Mouse (Mus musculus) urinary bladder, postnatal 25 days (tissue): ENCODE data around the gene Tada2b.

ENCODE experiments used
- DNase-seq: peaks from one replicate; pipeline ENCODE4 v3.0.0; 2022; ENCODE audit warnings: low spot score

The Tada2b gene

DNA sequence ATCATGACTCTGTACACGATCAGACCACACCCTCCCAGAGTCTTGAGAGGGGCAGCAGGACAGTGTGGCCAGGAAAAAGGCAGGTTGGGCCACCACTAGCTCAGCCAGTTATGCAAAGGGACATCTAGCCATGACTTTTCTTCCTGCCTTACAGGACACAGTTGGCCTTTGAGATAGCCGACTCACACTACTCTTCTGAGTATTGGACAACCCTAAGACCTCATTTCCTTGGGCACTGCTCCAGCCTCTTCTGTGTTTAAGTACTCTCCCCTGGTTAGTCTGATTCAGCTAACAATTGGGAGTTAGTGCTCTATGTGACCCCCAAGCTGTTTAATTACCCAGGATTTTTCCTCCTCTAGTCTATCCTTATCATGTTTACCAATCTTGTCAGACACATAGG, 4.3 kb downstream of the Tada2b start:
- DNase-seq = no peak

DNA sequence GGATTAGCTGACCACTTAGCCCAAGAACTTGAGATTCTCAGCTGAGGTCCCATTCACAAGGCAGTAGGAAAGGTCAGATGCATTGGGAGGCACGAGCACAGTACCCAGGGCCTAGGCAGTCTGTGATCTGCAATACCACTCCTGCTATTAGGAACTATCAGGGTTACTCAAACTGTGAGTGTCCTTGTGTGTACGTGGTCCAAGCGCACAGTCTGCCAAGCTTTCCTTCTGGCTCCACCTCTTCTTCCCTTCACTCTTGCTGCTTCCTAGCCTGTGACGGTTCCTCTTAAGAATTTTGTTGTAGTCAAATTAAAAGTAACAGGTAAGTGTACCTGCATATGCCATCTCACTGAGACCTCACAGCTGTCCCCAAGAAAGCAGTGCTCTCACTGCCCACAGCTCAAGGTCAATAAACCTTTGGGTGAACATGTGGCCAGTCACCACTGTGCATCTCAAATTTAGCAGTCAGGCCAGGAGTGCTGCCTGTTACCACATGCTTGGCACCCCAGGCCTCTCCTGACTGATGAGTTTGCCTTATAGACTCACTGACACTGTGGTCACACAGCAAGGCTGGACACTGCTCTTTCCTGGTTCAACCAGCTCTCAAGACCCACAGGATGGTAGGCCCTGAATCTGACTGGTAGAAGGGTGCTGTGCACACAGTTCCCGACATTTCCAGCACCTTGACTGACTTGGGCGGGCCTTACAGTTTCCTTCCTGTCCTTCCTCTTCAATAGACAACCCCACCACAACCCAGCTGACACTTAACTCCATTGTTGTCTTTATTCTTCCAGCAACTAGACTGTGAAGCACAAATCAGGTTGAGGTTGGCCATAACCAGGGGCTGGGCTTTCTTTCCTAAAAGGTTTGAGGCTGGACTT, 5.3 kb downstream of the Tada2b start:
- no peak for DNase-seq

DNA sequence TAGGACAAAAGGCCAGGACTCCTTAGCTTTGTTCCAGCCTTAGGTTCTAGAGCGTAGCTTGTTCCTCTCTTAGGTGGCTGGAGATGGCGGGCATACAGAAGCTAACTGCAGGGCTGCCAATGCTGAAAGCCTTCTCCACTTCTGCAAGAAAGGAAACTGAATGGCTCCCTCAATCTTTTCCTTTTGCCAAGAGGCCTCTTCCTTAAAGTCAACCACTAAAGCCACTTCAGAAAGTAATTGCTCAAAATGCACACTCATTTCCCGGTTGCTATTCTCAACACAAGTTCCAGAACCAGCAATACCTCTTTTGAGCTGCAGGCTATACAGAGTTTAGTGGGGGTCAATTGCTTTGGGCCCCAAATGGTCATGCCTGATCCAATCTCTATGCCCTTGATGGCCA, 6.6 kb downstream of the Tada2b start:
- DNase-seq = no peak

DNA sequence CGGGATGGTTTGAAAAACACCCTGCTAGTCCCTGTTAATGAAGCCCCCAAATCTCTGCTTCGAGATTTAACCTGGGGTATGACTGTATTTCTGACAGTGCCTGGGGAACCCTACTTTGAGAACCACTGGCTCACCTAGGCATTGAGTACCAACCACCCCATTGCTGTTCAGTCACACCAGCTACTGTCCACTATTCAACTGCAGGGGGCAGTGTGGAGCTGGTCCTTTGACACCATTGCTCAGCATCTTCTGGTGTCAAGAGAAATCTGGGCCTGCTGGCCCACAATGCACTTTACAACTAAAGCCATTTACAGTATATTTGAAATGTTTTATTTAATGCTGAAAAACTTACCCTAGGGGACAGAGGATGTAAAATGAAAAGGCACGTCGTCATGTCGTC, 9.8 kb downstream of the Tada2b start:
- peak; percentile 58 for DNase-seq

DNA sequence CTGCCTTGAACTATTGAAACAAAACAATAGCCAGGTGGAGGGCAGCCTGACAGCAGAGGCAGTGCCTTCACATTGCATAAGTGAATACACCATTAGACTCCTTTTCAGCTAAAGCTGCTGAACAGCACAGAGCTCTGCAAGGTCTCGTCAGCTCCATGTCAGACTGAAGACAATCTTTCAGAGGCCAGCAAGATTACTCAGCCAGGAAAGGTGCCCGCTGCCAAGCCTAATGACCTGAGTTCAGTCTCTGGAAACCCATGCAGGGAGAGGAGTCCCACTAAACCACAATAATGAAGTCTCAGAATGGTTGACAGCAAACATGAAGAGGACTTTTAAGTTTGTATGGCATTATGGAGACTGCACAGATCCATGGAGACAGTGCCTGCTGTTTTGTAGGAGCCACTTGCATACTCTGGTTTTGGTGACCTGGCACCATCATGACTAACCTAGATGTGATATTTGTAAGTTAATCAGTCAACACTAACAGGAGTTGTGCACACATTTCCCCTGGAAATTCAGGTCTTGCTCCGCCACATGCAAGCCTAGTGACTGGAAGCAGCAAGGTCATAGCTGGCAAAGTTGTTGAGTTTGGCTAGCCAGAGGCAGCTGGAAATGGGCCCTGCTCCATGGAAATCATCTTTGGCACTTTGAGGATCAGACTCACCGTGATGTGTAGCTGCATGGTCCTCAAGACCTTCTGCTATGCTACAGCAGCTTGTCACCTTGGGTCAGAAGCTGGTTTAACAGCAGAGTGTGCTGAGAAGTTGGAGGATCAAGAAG, 11.0 kb downstream of the Tada2b start:
- no peak for DNase-seq

DNA sequence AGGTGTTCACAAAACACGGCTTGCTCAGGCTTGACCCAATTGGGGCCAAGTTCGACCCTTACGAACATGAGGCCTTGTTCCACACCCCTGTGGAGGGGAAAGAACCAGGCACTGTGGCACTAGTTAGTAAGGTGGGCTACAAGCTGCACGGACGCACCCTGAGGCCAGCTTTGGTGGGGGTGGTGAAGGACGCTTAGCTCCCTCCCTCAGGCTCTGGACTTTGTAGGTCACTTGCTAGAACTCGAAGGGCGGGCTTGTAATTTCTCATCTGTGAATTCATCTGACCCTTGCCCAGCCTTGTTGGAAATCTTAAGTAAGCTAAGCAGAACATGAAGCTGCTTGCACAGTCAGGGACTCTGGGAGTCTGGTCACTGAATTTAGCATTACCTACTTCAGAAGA, 12.9 kb downstream of the Tada2b start:
- DNase-seq = no peak

DNA sequence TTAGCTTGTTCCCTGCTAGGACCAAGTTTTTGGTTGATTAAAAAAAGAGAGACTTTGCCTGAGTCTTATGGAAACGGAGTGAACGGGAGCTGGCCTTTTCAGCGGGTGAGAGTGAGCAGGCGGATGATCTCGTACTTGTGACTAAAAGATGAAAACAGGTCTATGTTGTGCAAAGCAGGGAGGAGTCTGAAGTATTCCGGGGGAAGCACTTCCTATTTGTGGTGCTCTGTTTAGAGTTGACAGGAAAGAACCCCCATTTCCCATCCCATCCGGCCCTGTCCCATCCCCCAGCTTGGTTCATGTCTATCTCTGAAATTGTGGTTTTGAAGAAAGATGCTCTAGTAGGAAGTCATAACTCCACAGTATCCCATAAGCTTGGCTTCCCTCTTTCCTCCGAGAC, 18.2 kb downstream of the Tada2b start:
- DNase-seq = no peak

DNA sequence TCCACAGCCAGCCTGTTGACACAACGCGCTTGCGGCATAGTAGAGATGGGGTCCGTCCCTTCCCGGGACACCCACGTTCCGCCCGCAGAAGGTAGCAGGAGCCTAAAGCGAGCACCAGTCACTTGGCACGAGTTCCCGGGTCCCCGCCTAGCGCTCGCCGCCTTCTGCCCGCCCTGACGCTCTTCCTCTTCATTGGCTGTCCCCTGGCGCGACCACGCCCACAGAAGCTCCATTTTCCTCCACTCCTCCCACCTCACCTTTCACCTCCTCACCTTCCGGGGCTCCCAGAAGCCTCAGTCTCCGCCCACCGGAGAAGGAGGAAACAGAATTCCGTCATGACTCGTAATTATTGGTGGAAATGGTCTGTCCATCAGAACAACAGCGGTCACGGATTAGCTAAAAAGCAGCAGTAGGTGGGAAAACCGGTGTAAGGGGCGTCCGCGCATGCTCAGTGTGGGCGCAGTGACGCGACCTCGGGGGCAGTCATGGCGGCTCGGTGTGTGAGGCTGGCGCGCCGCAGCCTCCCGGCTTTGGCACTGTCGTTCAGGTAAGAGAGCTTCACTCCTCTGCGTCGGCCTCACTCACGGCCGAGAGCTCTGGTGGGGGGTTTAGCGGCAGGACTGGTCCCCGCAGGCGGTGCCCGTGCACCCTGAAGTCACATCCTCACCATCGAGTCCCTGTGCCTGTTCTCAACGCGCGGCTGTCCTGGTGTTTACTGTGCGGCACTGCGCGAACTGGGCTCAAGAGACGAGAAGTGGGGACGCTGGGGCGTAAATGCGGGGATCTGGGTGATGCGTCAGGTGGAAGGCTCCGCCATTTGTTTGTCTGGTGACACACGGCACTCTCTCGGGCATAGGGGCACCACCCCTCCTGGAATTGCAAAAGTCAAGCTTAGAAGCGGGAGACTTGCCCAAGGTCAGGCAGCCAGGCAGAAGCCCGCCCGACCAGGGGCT, 19.1 kb downstream of the Tada2b start, which contains the start of gene Grpel1:
TSS of gene Grpel1 (plus strand) at position 290 of the 953 bp plus-strand sequence.
- DNase-seq = peak; percentile 95

DNA sequence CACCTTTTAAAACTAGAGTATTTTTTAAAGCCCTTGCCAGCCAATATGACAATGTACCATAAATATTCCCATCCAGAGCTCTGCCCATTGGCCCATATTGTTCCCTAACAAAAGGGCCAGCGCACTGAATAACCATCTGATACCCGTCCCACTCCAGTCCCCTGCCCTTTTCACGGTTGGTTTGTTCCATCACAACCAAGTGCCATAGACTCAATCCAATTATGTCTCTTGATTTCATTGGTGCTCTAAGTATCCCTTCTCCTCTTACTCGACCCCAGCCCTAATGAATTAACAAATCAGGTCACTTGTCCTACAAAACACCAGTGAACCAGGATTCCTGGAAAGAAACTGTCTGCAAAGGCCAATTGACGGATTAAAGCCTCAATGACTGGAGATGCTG, 20.7 kb downstream of the Tada2b start:
- no peak for DNase-seq

DNA sequence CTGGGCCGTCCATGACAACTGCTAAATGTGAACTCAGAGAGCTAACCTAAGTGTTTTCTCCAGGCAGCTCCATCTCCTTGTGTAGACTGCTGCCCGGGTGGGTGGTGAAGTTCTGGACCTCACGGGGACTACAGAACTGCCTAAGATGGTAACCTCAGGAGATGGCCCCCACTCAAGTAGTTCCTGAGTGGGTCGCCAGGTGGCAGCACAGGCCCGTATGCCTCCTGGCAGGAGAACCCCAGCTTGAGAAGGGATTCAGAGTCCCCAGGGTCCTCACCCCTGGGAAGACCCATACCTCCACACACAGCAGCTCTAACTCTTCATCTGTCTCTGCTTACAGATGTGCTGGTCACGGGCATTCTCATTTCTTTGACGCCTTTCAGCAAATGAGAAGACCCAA, 21.3 kb downstream of the Tada2b start:
- peak; percentile 83 for DNase-seq

DNA sequence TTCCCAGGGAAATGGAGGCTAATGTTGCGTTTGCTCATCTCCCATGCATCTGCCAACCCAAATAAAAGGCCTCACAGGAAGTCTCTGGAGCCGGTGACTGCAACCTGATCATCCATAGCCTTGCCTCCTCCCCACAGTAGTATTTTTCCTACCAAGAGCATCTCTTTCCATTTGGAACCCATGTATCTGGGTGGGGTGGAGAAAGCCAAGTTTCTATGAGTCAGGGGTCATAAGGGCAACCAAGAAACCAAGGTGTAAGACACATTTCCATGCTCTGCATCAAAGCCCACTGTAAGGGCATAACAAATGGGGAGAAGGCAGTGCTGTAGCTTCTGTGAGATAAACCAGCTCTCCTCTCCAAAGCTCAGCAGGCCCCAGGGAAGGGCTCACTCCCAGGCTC, 22.9 kb downstream of the Tada2b start:
- no peak for DNase-seq

DNA sequence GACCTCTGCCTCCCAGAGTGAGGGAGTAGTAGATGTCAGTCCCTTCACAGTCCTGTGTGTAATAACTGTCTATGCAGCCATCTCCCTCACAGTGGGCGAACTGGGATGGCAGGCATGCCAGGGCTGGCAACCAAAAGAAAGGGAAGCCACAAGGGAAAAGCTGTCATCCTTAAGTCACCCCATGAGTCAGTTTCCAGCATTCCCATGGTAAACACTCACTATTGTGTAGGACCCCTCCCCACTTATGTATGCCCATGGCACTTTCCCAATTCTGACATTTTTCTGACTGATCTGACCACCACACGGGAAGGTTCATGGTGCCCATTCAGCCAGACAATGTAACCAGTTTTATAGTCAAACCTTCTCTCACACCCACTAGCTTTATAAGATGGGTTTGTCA, 23.4 kb downstream of the Tada2b start:
- DNase-seq = no peak

DNA sequence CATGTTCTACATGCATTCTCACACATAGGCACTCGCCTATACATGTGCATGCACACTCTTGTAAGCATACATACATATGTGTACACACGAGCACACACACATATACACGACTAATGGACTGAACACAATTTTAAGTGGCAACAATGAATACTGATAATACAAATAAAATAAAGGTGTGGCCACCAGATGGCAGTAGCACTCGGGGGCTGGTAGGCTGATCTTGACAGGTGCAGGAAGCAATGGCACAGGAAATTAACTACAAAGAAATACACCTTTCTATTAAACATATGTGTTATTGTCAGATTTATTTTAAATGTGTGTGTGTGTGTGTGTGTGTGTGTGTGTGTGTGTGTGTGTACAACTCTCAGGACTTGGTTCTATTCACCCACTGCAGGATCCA, 25.2 kb downstream of the Tada2b start:
- DNase-seq = peak; percentile 44

DNA sequence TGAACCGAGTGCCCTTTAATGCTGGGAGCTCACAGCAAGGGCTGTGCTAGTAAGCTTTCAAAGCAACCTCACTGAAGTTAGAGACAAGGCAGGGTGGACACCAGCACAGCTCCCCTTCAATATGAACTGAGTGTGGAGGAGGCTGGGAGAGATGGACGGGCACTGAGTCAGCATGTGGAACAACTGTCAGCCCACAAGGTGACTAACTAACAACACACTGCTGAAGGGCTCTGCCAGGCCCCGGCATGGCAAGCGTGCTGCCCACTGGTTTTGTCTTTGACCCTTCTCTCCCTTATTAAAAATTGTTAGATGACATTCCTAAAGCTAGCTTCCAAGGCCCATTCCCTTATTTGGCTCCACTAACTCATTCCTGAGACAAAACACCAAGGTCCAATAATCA, 26.4 kb downstream of the Tada2b start:
- DNase-seq = no peak

DNA sequence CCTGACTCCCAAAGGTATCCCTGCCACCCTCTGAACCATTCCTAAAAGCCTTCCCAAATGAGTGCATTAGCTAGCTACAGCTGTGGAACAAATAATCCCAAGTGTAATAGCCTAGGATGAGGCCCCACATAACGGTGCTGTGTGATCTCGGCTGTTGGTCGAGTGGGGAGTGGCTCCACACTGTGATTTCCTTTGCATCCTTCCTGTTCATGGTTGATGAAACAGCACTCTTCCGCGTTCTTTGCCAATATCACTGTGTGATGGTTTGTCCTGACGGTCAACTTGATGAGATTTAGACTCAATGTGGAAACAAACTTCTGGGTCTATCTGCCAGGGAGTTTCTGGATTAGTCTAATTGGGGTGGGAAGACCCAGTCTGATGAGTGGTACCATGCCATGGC, 31.3 kb downstream of the Tada2b start:
- no peak for DNase-seq

DNA sequence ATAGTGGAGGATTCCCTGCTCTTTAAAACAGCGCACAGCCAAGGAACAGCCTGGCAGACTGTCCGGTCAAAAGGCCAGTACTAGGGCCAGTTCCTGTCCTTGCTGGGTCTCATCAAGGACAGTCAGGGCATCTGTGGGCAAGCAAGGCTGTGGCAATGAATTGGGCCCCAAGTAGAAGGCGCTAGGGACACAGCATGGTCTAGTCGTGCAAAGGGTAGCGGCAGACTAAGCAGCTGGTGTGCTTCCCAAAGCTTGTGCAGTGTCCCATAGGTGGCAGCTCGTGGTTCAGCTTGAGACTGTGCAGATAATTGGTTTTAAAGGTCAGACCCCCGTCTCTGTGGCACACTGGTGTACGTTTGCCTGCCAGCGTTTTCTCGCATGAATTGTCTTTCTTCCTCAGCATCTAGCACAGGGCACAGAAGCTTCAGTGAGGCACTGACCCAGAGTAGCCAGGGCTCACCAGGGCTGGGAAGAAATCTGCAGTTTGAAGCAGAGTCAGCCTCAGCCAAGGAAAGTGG, 32.2 kb downstream of the Tada2b start:
- no peak for DNase-seq

DNA sequence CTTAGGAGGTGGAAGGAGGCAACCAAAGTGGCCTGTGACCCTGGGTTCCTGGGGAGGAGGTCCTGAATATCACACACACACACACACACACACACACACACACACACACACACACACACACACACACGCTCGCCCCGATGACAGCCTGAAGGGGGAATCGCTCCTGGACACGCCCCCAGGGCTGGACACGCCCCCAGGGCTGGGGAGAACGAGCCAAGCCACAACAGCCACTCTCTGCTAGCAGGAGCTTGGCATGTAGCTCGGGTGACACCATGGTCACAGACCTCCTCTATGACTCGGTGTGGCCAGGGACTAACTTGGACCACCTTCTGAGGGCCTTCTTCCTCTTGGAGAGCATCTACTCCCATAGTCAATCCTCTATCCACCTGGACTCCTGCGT, 33.0 kb downstream of the Tada2b start:
- DNase-seq = no peak

DNA sequence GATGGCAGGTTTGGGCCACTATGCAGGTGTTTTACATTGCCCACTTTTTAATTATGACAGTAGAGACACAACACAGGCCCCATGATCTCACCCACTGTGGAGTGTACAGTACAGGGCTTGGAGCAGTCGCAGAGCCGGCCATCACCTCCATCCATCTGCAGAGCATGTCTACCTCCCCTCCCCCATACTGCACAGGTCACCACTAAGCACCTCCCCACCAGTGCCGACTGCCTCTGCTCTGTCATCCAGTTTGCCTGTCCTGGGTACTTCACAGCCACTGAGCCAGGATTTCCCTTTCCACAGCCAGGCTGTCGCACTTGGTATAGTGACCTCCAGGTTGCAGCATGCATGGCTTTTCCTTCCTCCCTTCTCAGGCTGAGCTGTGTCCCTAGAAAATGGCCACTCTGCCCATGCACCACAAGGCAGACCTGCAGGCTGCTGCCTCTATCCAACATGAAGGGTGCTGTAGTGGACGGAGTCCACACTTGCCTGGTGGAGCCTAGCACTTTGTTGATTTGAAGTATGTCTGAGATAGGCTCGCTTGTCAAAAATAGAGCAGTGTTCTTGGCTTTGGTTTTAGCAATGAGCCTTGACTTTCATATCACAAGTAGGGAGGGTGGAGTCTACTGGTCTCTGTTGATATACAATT, 34.3 kb downstream of the Tada2b start:
- no peak for DNase-seq

DNA sequence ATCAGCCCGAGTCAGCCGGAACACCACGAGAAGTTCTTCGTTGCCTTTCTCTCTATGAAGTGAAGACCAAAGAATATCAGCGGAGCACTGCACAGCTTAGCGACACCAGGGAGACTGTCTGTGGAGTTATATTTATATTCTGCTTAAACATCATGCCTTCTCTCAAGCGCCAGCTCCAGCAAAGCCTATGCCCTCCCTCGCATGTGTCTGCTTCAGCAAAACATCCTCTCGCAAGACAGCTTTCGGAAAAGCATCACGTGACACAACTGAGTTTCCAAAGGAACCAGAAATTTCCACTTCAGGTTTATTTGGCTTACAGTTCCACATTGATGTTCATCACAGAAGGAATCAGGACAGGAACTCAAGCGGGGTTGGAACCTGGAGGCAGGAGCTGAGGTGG, 36.2 kb downstream of the Tada2b start:
- DNase-seq = no peak

DNA sequence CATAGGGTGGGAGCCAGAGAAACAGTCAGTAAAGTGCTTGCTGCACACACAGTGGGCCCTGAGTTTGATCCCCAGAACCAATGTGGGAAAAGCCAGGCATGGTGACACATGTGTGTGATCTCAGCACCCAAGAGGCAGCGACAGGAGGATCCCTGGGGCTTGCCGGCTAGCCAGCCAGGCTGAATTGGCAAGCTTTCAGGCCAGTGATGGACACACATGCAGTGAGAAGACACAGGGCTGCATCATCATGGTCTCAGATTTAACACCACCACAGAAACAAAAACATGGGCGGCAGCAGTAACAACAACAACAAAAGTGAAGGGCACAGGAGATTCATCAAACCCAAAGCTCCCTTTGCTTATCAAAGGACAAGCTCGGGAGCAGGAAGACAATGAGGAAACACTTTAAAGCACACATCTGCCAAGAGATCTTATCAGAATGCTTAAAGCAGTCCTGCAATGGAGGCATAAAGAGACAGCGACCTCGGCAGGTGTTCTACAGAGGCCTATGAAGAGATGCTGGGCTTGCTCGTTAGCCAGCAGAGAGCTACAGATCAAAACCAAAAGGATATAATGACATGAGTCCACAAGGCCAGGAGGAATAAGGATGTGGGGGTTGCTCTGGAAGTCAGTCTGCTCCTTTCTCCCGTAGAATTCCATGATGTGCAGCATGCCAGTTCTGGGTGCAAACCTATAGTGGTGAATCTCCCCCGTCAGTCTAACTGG, 37.8 kb downstream of the Tada2b start:
- DNase-seq = no peak

DNA sequence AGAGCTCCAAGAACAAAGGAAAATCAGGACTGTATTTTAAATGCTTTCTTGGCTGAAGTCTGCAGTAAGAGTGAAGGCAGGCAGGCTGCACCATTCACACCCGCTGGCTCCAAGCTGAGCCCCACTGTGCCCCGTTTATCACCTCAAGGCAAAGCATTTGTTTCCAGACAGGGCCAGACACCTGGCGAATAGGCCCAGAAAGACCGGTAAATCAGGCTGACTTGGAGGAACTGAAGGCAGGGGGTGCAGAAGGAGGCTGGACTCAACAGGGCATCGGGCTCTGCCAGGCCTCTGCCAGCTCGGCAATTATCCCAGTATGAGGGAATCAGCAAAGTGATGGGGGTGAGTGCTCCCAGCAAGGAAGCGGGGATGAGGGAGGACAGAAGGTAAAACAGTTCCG, 39.1 kb downstream of the Tada2b start:
- peak; percentile 25 for DNase-seq
